Mouse (Mus musculus) olfactory bulb, adult 2 months (tissue): ENCODE data around the gene Tsc22d1. TPM values are rescaled to one million over a fixed set of nuclear protein-coding genes. Genes with fewer than 3 reads are reported as not detected.

Source experiments
- H3K27ac ChIP-seq: fragments of 200-500 bp; 2 replicates; pipeline ENCODE4 v1.5.1; 2012; ENCODE audit warnings: low read depth, low read length; ENCODE audit not compliant: insufficient read depth
- H3K4me1 ChIP-seq: fragments of 200-500 bp; 2 replicates; pipeline ENCODE4 v1.6.1; 2012; ENCODE audit warnings: low read length; ENCODE audit not compliant: control insufficient read depth, insufficient read depth
- H3K4me3 ChIP-seq: fragments of 200-500 bp; 2 replicates; pipeline ENCODE4 v1.5.1; 2012; ENCODE audit warnings: mild to moderate bottlenecking, low read depth, low read length, moderate library complexity; ENCODE audit not compliant: insufficient read depth
- CTCF ChIP-seq: fragments of 200-500 bp; IDR thresholded peaks from 2 replicates; pipeline ENCODE4 v1.5.1; 2012; ENCODE audit warnings: low read depth, mild to moderate bottlenecking, low read length, moderate library complexity; ENCODE audit not compliant: insufficient read depth
- POLR2A ChIP-seq: fragments of 200-500 bp; IDR thresholded peaks from 2 replicates; pipeline ENCODE4 v1.6.1; 2012; ENCODE audit warnings: mild to moderate bottlenecking, low read depth, low read length, moderate library complexity; ENCODE audit not compliant: insufficient read depth
- WGBS: fragments of 180-500 bp; shearing (Covaris S2); methylation state at CpG from one replicate; pipeline ENCODE4 v1.1.7; 2018; 5-methylcytosine and 5-hydroxymethylcytosine counted together
- polyA plus RNA-seq: library from polyadenylated mRNA; stranded (reverse); fragments of >200 nt; gene quantifications from 2 replicates; pipeline ENCODE4 v1.2.4, GENCODE M21; 2012; ENCODE audit warnings: low replicate concordance; ENCODE audit not compliant: missing spikeins, insufficient read depth, insufficient read length

The Tsc22d1 gene
- polyA plus RNA-seq, 1 experiment: 635 TPM

GRCm38 (mm10) chr14:76413773-76414121 is 1.0 kb upstream of the Tsc22d1 start:
- TF ChIP-seq CTCF (no peak), POLR2A (no peak)
- peak overlapping the region; percentile 98 for H3K4me3 ChIP-seq
- peak overlapping the region; percentile 89 for H3K27ac ChIP-seq
- WGBS: under 1% methylated on average over 10 of the region's 10 CpGs
- H3K4me1 ChIP-seq: peaks cover 26% of the 10 kb centered on the region

- peak overlapping the region; percentile 89 for H3K27ac ChIP-seq
- TF ChIP-seq CTCF (no peak), POLR2A (peak; percentile 30)
- H3K4me3 ChIP-seq: peak overlapping the region; percentile 98
- under 1% methylated on average over 70 of the region's 81 CpGs for WGBS
- H3K4me1 ChIP-seq: peaks cover 27% of the 10 kb centered on the region
Observed at GRCm38 (mm10) chr14:76414122-76414861, 469 bp upstream of the Tsc22d1 start.

GRCm38 (mm10) chr14:76415781-76416301 is 1.1 kb downstream of the Tsc22d1 start:
- TF ChIP-seq CTCF (no peak), POLR2A (no peak)
- H3K27ac ChIP-seq: peak overlapping the region; percentile 68
- peak overlapping the region; percentile 98 for H3K4me3 ChIP-seq
- under 1% methylated on average over 37 of the region's 38 CpGs for WGBS
- peaks cover 31% of the 10 kb centered on the region for H3K4me1 ChIP-seq

DNA sequence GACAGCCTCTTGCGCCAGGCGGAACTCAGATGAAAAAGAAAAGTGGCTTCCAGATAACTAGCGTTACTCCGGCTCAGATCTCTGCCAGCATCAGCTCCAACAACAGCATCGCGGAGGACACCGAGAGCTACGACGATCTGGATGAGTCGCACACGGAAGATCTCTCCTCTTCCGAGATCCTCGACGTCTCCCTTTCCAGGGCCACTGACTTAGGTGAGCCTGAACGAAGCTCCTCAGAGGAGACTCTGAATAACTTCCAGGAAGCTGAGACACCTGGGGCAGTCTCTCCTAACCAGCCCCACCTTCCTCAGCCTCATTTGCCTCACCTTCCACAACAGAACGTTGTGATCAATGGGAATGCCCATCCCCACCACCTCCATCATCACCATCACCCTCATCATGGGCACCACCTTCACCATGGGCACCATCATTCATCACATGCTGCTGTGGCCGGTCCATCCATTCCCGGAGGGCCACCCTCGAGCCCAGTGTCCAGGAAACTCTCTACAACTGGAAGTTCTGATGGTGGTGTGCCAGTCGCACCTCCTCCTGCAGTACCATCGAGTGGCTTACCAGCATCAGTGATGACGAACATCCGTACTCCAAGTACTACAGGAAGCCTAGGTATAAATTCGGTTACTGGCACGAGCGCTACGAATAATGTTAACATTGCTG is 1.7 kb downstream of the Tsc22d1 start:
- peaks cover 32% of the 10 kb centered on the region for H3K4me1 ChIP-seq
- WGBS: 21% methylated on average over 27 of the region's 27 CpGs
- H3K4me3 ChIP-seq: peak overlapping the region; percentile 98
- H3K27ac ChIP-seq: peak overlapping the region; percentile 68
- no peak for TF ChIP-seq POLR2A
- TF ChIP-seq CTCF: peak; percentile 25; the same call in 1 of the 2 replicates

- H3K4me1 ChIP-seq: peaks cover 32% of the 10 kb centered on the region
- H3K4me3 ChIP-seq: peak overlapping the region; percentile 11
- TF ChIP-seq CTCF (no peak), POLR2A (no peak)
- 41% methylated on average over 17 of the region's 17 CpGs for WGBS
- H3K27ac ChIP-seq: no peak overlapping the region
Observed at GRCm38 (mm10) chr14:76417346-76417745, 2.6 kb downstream of the Tsc22d1 start.

- no peak for TF ChIP-seq POLR2A
- no peak for TF ChIP-seq CTCF
- Histone ChIP-seq H3K27ac (no peak overlapping the region), H3K4me1 (peaks cover 42% of the 10 kb centered on the region), H3K4me3 (peak overlapping the region; percentile 16)
- 31% methylated on average over 7 of the region's 7 CpGs for whole genome bisulfite sequencing
Observed at GRCm38 (mm10) chr14:76420726-76421125, 6.0 kb downstream of the Tsc22d1 start.

DNA sequence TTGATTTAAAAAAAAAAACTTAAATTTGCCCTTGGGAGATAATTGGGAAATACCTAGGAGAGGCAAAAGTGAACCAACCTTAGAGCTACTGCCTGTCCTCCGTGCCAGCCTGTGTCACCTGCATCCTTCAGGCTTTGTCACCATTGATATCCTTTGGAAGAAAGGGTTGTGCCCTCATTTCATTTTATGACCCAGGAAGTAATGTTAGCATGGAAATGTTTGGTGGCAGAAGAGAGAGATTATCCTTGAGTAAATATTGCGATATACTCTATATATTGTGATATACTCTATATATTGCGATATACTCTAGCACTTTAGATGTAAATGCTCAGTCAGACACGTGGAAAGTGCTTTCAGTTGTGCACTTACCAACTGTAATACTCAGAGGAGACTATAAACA is 6.4 kb downstream of the Tsc22d1 start:
- no peak for TF ChIP-seq CTCF
- Histone ChIP-seq H3K4me3 (no peak overlapping the region), H3K27ac (no peak overlapping the region), H3K4me1 (peaks cover 45% of the 10 kb centered on the region)
- WGBS: 54% methylated on average over 4 of the region's 4 CpGs

- WGBS: 91% methylated on average over 7 of the region's 7 CpGs
- no peak overlapping the region for H3K4me3 ChIP-seq
- no peak overlapping the region for H3K27ac ChIP-seq
- H3K4me1 ChIP-seq: peaks cover 29% of the 10 kb centered on the region
- TF ChIP-seq POLR2A (no peak), CTCF (no peak)
Observed at GRCm38 (mm10) chr14:76425422-76425821, 10.7 kb downstream of the Tsc22d1 start.

GRCm38 (mm10) chr14:76425986-76426530 is 11.3 kb downstream of the Tsc22d1 start:
- WGBS: 80% methylated on average over 21 of the region's 21 CpGs
- Histone ChIP-seq H3K4me1 (peaks cover 28% of the 10 kb centered on the region), H3K27ac (no peak overlapping the region), H3K4me3 (no peak overlapping the region)
- no peak for TF ChIP-seq POLR2A
- no peak for TF ChIP-seq CTCF
